Mouse (Mus musculus) erythroid progenitor cell, adult 5-6 weeks (primary cell): Measurements from ENCODE around the gene Zfand3. TPM values are rescaled to one million over a fixed set of nuclear protein-coding genes. Genes with fewer than 3 reads are reported as not detected.

Experiments used
- ATAC-seq: replicated peaks from 2 replicates; pipeline ENCODE4 v1.8.0; 2016; ENCODE audit warnings: moderate number of reproducible peaks, mild to moderate bottlenecking, moderate TSS enrichment, inconsistent platforms; ENCODE audit not compliant: poor library complexity, low FRiP score, severe bottlenecking
- total RNA-seq, 2 experiments: library from RNA; stranded (forward) in 1 of 2; stranded (reverse) in 1 of 2; fragments of 150-400 nt in 1 of 2; fragments of 186-747, 209-891 nt in 1 of 2; gene quantifications; 2 replicates each; pipeline versions ENCODE4 v1.2.3 to v1.2.4; 2015 to 2017; ENCODE audit warnings: low replicate concordance in 2 of 2

Gene Zfand3
- total RNA-seq, 2 experiments from 2014 or later = 10.5 to 10.9 TPM

DNA sequence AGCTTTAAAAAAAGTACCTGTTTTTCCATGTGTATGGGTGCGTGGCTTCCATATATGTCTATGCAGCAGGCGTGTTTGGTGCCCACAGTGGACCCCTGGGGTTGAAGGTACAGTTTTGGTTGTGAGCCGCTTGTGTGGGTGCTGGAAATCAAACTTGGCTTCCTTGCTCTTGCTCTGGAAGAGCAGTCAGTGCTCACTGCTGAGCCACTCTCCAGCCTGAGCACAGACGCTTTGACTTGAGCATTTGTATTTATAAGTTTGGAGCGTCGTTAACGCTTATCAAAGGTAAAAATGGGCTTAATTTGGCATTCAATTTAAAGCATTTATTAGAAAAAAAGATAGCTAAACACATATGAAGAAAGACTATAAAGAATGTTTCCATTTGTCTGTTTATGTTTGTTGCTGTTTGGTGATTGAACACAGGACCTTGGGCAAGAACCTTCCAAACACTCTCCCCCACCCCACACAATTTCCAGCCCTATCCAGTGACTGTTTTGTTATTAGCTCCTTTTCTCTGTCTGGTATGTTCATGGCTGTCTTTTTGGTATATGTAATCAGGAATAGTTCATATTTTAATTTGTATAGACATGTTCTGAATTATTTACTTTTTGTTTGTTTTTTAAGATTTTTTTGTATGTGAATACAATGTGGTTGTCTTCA, 38.8 kb downstream of the Zfand3 start:
- no peak for ATAC-seq

DNA sequence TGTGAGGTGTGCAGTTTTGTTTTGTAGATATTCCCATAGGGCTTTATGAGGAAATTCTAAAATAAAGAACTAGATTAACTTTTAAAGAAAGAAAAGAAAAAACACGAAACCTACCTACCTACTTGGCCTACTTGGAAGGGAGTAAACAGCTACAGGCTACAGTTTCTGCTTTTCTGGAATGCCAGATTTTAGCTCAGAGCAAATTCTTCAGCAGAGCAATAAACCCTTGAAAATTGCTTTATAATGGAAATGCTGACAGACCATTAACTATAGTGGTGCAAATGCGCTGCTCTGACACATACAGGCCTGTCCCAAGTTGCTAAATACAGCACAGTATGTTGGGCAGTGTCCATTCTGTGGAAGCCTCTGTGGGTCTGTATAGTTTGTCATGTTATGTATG, 40.6 kb downstream of the Zfand3 start:
- no peak for ATAC-seq

DNA sequence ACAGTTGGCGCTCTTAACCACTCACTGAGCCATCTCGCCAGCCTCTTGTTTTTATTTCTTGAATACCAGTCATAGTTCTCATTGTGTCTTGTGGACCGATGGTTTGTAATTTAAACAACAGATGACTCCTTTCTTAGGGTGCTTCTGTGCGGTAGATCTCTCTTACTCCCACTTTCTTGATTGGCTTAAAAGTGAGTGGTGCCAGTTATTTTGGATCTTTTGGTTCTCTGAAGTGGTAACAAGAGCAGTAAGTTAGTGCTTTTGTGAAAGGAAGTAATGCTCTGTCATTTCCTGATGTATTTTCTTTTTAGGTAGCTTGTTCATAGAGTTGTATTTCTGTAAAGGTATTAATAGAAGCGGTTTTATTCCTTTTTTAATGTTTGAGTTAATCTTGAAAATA, 42.1 kb downstream of the Zfand3 start:
- no peak for ATAC-seq

DNA sequence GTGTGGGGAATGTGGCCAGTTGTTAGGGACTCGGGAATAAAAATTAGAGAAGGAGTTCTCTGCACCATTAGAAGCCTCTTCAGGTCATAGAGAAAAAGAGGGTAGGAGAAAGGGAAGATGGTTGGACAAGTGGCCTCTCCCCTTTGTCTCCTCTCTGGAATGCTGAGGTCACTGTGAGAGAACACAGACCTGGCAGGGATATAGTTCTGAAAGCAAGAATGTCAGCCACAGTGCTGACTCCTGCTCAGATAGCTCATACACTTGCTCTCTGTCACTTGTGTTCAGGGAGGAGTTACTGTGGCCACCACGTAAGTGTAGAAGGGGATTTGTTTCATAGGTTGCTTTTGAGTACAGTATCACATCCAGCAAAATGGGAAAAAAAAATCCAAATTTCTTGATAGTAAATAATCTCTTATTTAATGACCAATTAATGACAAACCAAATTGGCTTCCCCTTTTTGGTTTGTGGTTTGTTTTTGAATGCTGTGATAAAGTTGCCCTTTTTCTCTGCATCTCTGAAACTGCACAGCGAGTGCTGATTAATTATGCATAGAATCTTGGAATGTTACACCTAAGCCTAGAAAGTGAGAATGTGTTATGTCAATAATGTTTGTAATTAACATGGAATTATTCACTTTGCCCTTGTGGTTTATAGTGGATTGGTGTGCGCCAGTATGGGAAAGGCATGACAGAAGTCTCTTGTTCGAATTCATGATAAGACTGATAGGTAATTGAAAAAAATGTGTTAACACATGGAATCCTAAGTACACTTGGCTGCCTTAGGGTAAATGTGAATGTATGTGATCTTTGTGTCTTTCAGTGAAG, 47.2 kb downstream of the Zfand3 start:
- ATAC-seq = no peak

DNA sequence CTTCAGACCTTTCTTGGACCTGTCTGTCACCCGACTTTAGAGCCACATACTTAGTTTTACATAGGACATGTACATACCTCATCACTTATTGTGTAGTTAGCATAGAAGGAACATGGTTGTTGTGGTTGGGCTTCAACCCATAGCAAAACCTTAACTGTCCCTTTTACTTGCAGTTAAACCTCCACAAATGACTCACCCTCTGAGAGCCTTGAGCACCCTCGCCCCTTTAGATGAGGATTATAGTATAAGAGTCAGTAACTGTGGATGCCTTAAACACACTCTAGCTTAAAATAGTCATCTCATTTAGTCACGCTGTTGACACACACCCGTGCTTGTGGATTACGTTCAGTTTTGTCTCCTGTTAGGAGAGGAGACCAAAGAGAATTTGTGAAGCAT, 47.8 kb downstream of the Zfand3 start:
- ATAC-seq = no peak

DNA sequence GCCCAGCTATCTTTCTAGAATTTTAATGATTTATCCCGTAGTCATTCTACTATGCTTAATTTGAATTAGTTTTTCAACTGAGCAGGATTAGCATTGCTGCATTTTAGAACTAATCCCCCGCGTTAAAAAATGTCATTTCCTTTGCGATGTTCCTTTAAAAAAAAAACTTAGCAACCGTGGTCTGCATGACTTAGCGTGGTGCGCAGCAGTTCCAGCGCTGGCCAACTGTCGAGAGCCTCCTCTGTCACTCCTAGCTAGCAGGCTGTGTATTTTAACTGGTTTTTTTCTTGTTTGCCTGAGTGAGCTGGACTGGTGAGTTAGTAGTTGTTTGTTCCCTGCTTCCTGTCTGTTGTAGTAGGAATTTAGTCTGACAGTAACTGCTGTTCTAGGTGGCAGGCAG, 48.9 kb downstream of the Zfand3 start:
- no peak for ATAC-seq

DNA sequence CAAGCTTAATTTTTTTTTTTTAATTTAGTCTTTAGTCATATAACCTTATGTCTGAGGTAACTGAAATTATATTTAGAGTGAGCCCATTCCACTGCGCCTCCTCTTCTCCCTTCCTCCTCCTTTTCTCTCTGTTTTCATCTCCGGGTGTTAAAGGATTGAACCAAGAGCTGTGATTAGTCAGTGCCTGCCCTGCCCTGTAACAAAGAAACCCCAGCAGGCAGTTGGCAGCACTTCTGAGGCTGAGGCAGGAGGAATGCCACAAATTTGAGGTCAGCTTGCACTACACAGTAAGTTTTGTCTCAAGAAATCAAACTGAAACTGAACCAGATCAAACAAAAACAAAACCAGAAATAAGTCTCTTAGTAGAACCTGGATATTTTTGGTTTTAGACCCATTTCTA, 49.3 kb downstream of the Zfand3 start:
- no peak for ATAC-seq

DNA sequence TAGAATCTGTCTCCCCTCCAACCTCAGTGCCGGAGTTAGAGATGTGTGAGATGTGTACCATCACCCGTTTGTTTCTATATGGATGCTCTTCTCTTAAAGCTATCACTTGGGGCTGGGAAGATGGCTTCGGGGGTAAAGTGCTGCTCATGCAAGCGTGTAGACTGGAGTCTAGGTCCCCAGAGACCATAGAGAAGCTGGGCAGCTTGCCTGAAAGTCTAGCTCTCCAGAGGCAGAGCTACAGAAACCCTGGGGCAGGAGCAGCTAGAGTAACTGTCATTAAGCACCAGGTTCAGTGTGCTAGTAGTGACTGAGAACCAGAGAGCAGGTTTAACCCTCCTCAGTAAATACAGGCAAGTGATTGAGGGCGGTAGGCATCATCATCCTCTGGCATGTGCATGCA, 51.7 kb downstream of the Zfand3 start:
- no peak for ATAC-seq

DNA sequence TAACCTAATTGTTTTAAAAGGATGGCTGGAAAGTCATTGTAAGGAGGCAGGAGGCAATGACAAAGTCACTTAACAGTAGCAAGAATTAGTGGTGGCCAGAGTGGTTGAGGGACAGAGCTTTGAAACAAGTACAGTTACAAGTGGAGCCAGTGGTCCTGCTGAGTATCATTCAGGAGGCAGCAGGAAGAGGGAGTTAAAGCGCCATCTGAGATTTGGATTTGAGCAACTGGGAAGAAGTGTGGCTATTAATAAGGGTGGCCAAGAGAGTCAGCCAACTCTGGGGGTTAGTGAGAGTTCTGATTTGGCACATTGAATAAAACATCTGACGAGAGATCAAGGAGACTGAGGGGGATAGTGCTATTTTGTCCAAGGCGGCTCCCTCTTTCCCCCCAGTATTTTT, 54.1 kb downstream of the Zfand3 start:
- ATAC-seq = no peak

DNA sequence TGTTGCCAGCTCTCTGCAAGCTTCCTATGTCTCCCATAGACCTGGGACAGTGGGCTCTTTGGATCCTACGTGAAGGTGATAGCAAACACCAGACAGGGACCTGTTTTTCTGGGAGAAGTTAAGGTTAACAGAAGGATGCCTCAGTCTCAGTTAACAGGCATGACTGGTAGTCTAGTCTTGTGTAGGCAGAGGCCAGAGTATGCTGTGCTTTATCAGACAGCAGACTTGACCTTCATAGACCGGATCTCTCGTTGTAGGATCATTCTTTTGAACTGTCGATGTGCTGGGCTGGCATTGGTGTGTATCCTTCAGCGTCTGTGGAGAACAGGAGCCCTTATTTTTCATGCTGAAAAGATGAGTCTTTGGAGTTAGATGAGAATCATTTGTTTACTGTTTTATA, 54.5 kb downstream of the Zfand3 start:
- no peak for ATAC-seq

DNA sequence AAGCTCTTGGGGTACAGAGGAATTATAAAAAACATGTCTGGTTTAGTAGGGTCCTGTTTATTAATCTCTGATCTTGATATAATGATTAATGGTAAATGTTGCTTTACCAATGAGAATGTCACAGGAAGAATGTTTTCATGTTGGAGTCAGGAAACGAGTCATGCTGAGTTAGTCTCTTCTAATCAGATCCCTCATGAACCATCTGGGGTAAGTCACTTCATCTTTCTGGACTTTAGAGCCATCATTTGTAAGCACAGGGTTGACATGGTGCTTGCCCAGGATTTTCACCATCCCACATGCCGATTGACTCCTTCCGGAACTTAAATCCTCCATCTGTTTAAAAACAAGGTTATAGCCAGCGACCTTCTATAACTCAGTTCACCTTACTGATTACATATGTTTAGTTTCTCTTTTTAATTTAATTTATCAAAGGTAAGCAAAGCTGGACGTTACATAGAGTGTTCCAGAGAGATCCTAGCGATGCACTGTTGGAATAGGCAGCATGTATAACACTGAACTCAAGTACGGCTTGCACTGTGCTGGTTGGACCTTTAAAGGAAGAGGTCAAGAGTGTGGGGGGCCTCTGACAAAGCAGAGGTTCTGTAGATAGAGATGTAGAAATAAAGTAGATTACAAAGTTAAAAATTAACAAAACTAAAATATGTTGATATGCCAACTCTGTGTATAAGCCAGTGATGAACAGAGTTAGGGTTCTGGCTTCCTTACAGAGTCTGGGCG, 56.7 kb downstream of the Zfand3 start:
- ATAC-seq = no peak

DNA sequence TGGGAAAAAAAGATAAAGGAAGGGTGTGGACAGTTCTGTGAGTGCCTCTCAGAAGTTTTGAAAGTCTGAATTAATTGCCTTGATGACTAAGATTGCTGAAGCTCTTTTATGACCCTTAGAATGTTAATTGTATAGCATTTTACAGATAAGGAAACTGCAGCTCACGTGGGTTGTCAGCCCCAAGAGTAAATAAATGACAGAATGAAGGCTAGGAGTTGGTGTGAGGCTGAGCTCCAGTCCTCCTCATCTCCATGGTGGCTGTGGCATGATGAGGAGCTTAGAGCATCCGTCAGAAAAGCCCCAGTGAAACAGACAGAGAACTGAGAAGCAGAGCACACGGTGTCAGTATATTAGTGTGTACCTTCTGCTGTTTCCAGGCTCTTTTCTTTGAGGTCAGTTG, 59.3 kb downstream of the Zfand3 start:
- no peak for ATAC-seq

DNA sequence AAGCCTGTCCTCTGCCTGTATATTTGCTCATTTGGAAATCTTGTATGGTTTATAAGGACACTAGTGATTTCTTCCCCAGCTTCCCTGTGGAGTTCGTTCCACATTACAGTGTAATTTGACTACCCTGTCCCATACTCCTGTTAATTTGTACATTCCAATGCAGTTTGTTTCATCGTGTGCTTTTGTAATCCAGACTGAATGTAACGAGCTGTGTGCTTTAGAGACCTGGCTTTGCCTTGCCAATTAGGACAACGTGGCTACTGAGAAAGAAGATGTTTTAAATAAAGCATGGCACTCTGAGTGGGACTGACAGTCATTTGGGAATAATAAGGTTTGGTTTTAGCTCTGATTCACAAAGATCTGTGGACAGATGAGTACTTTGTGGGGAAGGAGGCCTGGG, 60.2 kb downstream of the Zfand3 start:
- ATAC-seq = no peak

DNA sequence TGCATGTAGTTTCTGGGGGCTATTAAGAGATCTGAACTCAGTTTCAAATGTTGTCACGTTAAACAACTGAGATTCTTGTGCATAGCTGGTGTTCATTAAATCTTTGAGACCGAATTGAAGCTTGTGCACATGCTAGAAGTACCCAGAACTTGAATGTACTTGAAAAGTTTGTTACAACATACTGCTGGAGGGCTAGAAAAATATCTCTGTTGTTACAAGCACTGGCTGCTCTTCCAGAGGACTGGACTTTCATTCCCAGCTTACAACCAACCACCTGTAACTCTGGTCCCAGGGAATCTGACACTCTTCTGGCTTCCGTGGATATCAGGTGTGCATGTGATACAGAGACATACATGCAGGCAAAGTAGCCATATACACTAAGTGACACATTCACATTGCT, 65.2 kb downstream of the Zfand3 start:
- no peak for ATAC-seq

DNA sequence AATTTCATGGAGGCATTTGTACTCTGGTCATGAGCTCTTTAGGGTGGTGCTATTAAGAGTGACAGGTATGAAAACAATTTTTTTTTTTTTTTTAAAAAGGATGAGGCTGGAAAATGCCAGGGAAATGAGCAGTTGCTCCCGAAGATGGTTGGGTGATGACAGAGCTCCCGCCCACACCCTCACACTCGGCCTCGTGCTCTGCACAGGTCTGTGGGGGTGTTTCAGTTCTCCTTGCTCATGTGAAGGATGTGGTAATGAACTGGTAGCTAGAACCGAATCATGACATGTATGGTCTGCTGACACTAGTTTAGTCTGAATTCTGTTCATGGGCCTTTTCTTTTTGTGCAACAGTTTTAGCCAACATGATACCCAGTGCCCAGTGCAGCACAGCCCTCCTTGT, 66.1 kb downstream of the Zfand3 start:
- no peak for ATAC-seq

DNA sequence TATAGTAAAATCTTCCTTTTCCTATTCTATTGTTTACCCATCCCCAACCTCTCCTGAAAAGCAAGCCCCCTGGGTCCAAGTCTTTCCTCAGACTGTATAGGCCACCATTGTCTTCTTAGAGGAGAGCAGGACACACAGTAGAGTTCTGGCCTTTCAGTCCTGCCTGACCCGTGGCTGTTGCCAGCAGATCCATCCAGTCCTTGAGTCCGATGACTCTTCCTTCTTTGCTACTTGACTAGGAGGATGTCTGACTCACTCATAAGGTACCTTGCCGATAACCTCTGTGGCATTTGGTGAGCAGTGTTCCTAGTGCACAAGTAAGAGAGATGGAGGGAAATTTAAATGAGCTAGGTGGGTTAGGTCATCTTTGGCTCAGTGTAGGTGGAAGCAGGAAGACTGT, 68.1 kb downstream of the Zfand3 start:
- ATAC-seq = no peak

DNA sequence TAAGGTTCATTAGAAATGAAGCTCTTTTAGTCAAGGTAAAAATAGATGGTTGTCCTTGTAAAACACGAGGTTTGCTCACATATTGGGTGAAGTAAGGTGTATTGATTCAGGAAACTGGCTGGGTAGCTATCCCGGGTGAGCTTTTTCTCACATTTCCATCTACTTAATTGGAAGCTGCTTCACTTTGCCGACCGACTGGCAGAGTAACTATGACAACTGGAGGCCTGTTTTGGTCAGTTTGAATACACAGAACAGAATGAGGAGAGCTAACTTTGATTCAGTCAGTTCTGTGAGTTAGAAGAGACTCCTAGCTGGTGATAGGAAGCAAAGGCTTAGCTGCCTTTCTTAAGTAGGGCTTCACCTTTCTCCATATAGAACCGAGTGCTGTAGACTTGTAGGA, 71.4 kb downstream of the Zfand3 start:
- no peak for ATAC-seq

DNA sequence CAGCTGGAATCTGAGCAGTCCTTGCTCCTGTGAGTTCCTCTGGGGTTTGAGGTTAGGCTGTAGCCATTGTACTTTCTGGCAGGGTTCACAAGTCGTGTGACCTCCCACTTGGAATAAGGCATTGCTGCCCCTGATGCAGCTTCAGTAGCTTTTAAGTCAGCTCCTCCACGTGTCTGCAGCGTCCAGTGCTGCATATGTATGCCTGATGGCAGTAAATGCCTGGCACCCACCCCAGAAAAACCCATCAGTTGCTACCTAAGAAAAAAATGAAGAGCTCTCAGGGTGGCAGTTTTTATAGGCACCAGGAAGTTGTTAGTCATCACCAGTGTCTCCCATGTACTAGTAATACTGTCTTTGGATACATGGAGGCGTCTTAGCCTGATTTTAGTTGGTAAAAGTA, 79.5 kb downstream of the Zfand3 start:
- no peak for ATAC-seq

DNA sequence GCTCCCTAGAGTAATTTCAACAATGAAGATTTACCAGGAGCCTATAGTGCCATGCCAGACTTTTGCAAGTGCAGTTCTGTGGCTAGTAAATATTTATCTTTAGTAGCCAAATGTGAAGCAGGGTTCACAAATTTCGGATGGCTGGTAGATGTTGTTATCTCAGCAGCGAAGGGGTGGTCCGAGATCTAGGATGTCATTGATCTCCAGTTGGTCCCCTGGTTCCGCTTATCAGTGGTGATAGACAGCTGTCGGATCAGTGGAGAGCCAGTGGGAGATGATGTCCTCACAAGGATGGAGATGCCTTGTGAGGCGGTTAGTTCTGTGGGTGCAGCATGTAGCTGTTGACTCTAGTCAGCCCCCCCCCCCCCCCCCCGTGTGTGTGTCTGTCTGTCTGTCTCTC, 82.2 kb downstream of the Zfand3 start:
- no peak for ATAC-seq

DNA sequence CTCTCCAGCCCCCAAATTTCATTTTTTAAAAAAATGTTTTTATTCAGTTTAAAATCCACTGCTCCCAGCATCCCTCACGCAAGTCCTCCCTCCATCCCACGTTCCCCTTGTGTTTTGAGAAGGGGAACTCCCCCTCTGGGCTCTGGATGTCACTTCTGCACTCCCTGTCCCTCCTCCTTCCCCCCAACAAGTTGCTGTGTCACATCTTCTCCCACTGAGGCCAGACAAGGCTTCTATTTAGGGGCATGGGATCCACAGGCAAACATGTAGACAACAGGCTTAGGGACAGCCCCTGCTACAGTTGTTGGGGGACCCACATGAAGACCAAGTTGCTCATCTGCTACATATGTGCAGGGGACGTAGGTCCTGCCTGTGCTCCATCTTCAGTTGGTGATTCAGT, 83.9 kb downstream of the Zfand3 start:
- ATAC-seq = no peak

DNA sequence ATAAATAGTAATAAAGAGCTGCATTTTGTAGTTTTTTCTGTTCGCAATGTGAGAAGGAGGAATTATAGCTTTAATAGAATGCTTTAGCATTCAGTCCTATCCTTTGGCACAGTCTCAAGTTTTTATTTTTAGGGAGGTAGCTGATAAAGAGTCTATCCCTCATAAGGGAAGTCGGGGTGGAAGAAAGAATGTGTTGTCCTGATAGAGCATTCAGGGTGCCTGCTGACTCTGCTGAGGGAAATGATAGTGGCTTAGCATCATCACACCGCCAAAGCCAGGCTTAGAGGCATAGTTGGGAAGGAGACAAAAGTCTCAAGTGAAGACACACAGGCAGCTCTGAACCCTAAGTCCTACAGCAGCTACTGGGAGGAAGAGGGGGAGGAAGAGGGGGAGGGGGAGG, 85.9 kb downstream of the Zfand3 start:
- ATAC-seq = peak; percentile 86
